Mouse (Mus musculus) ES-Bruce4 (cell line): ENCODE data around the gene Mcf2l.

Experiments used
- CTCF ChIP-seq: IDR thresholded peaks from one replicate; pipeline ENCODE4 v1.8.1; 2011; ENCODE audit warnings: low read depth, low read length
- EP300 ChIP-seq: IDR thresholded peaks from 2 replicates; pipeline ENCODE4 v1.6.1; 2011; ENCODE audit warnings: low read depth, low read length; ENCODE audit not compliant: insufficient read depth
- POLR2A ChIP-seq: IDR thresholded peaks from one replicate; pipeline ENCODE4 v1.8.1; 2011; ENCODE audit warnings: low read length; ENCODE audit not compliant: insufficient read depth

- no peak for TF ChIP-seq CTCF
- no peak for TF ChIP-seq POLR2A
- TF ChIP-seq EP300, result no peak
These were observed 183.7 kb downstream of the Mcf2l start for GRCm38 (mm10) chr8:13057351-13057750.
